Mouse (Mus musculus) adipose tissue, adult 10 weeks (tissue): ENCODE data around the gene Rps15. TPM values are rescaled to one million over a fixed set of nuclear protein-coding genes. Genes with fewer than 3 reads are reported as not detected.

Experiments
- polyA plus RNA-seq: library from polyadenylated mRNA; stranded (reverse); fragments of 350-450 nt; fragmentation: Illumina TruSeq; extraction: RNeasy Lipid Tissue Mini Kit (QIAGEN cat#74804); gene quantifications from one replicate; pipeline ENCODE4 v1.2.3, GENCODE M21; 2014; ENCODE audit warnings: low read depth, low replicate concordance

Rps15 gene
- polyA plus RNA-seq: 1,679 TPM

GRCm38 (mm10) chr10:80292251-80293146 is at the start of gene Rps15:
Gene Rps15, plus strand, starts transcription at chr10:80292453.

GRCm38 (mm10) chr10:80248971-80249640 is 43.1 kb upstream of the Rps15 start, which contains the start of gene Ndufs7:
Gene Ndufs7, plus strand, starts transcription at chr10:80249121.

GRCm38 (mm10) chr10:80260642-80261584 is 31.3 kb upstream of the Rps15 start, which contains the start of the genes Gamt and Dazap1:
Gene Gamt, minus strand, starts transcription at chr10:80261012.
Gene Dazap1, plus strand, starts transcription at chr10:80261486.

GRCm38 (mm10) chr10:80295618-80296425 is 3.6 kb downstream of the Rps15 start, which contains the start of gene Apc2:
Gene Apc2, plus strand, starts transcription at chr10:80295977.

GRCm38 (mm10) chr10:80320340-80320760 is 28.1 kb downstream of the Rps15 start, which contains the start of gene 2310011J03Rik:
Gene 2310011J03Rik, minus strand, starts transcription at chr10:80320537.

GRCm38 (mm10) chr10:80329273-80330081 is 37.2 kb downstream of the Rps15 start, which contains the start of the genes Pcsk4 and Reep6:
Gene Pcsk4, minus strand, starts transcription at chr10:80329498.
Gene Reep6, plus strand, starts transcription at chr10:80329953.

Other genes starting within 250 kb of the Rps15 start
- gene Gpx4, start 245.3 kb upstream of the Rps15 start, polyA plus RNA-seq: 681 TPM
- gene Sbno2, start 186.9 kb upstream of the Rps15 start, polyA plus RNA-seq: 17.9 TPM
- 82.1 TPM for gene Stk11, start 176.7 kb upstream of the Rps15 start, polyA plus RNA-seq
- 268 TPM for gene Atp5d, start 153.8 kb upstream of the Rps15 start, polyA plus RNA-seq
- gene Cbarp, start 151.6 kb upstream of the Rps15 start, polyA plus RNA-seq: 29.3 TPM
- gene Midn, start 144.2 kb upstream of the Rps15 start, polyA plus RNA-seq: 28.1 TPM
- gene Cirbp, start 126.5 kb upstream of the Rps15 start, polyA plus RNA-seq: 219 TPM
- 19.9 TPM for gene 1600002K03Rik, start 119.5 kb upstream of the Rps15 start, polyA plus RNA-seq
- 1.4 TPM for gene Efna2, start 113.0 kb upstream of the Rps15 start, polyA plus RNA-seq
- 56.7 TPM for gene Mum1, start 66.0 kb upstream of the Rps15 start, polyA plus RNA-seq
- 123 TPM for gene Ndufs7, start 43.3 kb upstream of the Rps15 start, polyA plus RNA-seq
- 196 TPM for gene Gamt, start 31.4 kb upstream of the Rps15 start, polyA plus RNA-seq
- 85.8 TPM for gene Dazap1, start 31.0 kb upstream of the Rps15 start, polyA plus RNA-seq
- 0.71 TPM for gene Apc2, start 3.5 kb downstream of the Rps15 start, polyA plus RNA-seq
- gene 2310011J03Rik, start 28.1 kb downstream of the Rps15 start, polyA plus RNA-seq: 32.7 TPM
- 5.3 TPM for gene Pcsk4, start 37.0 kb downstream of the Rps15 start, polyA plus RNA-seq
- 55.6 TPM for gene Reep6, start 37.5 kb downstream of the Rps15 start, polyA plus RNA-seq
- 9.4 TPM for gene Adamtsl5, start 56.0 kb downstream of the Rps15 start, polyA plus RNA-seq
- gene Plk5, start 64.0 kb downstream of the Rps15 start, polyA plus RNA-seq: 0.34 TPM
- 14.4 TPM for gene Mex3d, start 95.2 kb downstream of the Rps15 start, polyA plus RNA-seq
- gene Mbd3, start 107.1 kb downstream of the Rps15 start, polyA plus RNA-seq: 113 TPM
- gene Uqcr11, start 114.4 kb downstream of the Rps15 start, polyA plus RNA-seq: 470 TPM
- 33.4 TPM for gene Tcf3, start 141.2 kb downstream of the Rps15 start, polyA plus RNA-seq
- not detected for gene Onecut3, start 202.4 kb downstream of the Rps15 start, polyA plus RNA-seq
- 26.6 TPM for gene Atp8b3, start 246.7 kb downstream of the Rps15 start, polyA plus RNA-seq